Mouse (Mus musculus) lung, embryonic 15.5 days (tissue): ENCODE results near the gene Msi2. TPM values are rescaled to one million over a fixed set of nuclear protein-coding genes. Genes with fewer than 3 reads are reported as not detected.
A peak's percentile ranks its signal among the peaks of the same experiment; 100 is the strongest.

Experiments used
- ATAC-seq: fragments of 200-750 bp; cut with Nextera tagmentation; 2 replicates; pipeline ENCODE4 v1.8.0; 2017; ENCODE audit warnings: moderate number of reproducible peaks, borderline replicate concordance; ENCODE audit not compliant: low FRiP score, low TSS enrichment; ENCODE audit errors: extremely low read depth
- H3K27ac ChIP-seq: fragments of 300-500 bp; sonication (generic); 2 replicates; pipeline ENCODE4 v1.5.1; 2015; ENCODE audit warnings: moderate library complexity, mild to moderate bottlenecking, inconsistent platforms
- H3K27me3 ChIP-seq: fragments of 300-500 bp; sonication (generic); 2 replicates; pipeline ENCODE4 v1.6.1; 2015; ENCODE audit warnings: inconsistent platforms
- H3K36me3 ChIP-seq: fragments of 300-500 bp; sonication (generic); 2 replicates; pipeline ENCODE4 v1.6.1; 2015; ENCODE audit warnings: inconsistent platforms
- H3K4me1 ChIP-seq: fragments of 300-500 bp; sonication (generic); 2 replicates; pipeline ENCODE4 v1.6.1; 2015; ENCODE audit warnings: inconsistent platforms
- H3K4me2 ChIP-seq: fragments of 300-500 bp; sonication (generic); 2 replicates; pipeline ENCODE4 v1.6.1; 2015; ENCODE audit warnings: inconsistent platforms, mild to moderate bottlenecking, moderate library complexity
- H3K4me3 ChIP-seq: fragments of 300-500 bp; sonication (generic); 2 replicates; pipeline ENCODE4 v1.5.1; 2015; ENCODE audit warnings: mild to moderate bottlenecking, inconsistent platforms
- H3K9ac ChIP-seq: fragments of 300-500 bp; sonication (generic); 2 replicates; pipeline ENCODE4 v1.6.1; 2015; ENCODE audit warnings: inconsistent platforms
- H3K9me3 ChIP-seq: fragments of 300-500 bp; sonication (generic); 2 replicates; pipeline ENCODE4 v1.6.1; 2016; ENCODE audit warnings: inconsistent platforms
- WGBS: fragments of 180-500 bp; shearing (Covaris S2); methylation state at CpG from one replicate; pipeline ENCODE4 v1.1.7; 2015; 5-methylcytosine and 5-hydroxymethylcytosine counted together
- polyA plus RNA-seq: library from polyadenylated mRNA; unstranded; fragments of >200 nt; fragmentation: Nextera tagmentation; extraction: Ambion mirVana; gene quantifications from 2 replicates; pipeline ENCODE4 v1.2.1, GENCODE M21; 2015

Gene Msi2
- polyA plus RNA-seq, 1 experiment from 2014 or later: 13.8 TPM

DNA sequence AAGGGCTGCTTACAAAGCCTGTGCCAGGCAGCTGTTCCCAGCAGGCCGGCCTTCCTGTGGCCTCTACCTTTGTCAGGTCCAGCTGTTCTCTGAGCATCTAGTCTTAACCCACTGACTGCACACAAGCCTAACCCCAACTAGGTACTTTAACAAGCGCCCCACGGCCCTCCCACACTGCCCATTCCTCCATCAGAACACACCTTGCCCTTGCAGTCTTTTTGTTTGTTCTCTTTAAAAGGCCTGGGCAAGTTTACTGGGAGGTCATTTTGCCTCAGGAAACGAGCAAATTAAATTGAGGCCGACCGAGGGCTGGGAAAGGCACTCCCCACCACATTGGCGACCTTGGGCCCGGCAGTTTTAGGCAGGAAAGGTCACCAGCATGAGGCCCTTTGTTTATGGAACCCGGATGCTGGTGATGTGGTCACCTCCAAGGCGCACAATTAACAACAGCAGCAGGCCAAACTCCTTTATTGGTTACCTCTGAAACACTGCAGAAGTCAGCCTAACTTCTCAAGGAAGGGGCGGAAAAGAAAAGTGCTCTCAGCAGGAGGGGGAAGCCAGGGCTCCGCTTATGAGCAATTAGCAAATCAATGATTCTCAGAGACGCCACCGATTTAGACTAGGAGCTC, 28.4 kb downstream of the Msi2 start:
- no peak overlapping the region for H3K4me2 ChIP-seq
- H3K27me3 ChIP-seq: no peaks in the 10 kb centered on the region
- H3K4me1 ChIP-seq: peaks cover 82% of the 10 kb centered on the region
- no peaks in the 10 kb centered on the region for H3K9me3 ChIP-seq
- H3K27ac ChIP-seq: peak overlapping the region; percentile 62
- no peak for ATAC-seq
- no peak overlapping the region for H3K4me3 ChIP-seq
- no peak overlapping the region for H3K9ac ChIP-seq
- H3K36me3 ChIP-seq: no peaks in the 10 kb centered on the region
- WGBS: 33% methylated on average over 14 of the region's 14 CpGs

- H3K27ac ChIP-seq: no peak overlapping the region
- H3K4me1 ChIP-seq: peaks cover 76% of the 10 kb centered on the region
- H3K4me2 ChIP-seq: no peak overlapping the region
- no peaks in the 10 kb centered on the region for H3K36me3 ChIP-seq
- no peak overlapping the region for H3K4me3 ChIP-seq
- no peaks in the 10 kb centered on the region for H3K27me3 ChIP-seq
- ATAC-seq: no peak
- WGBS: 94% methylated on average over 8 of the region's 8 CpGs
- no peaks in the 10 kb centered on the region for H3K9me3 ChIP-seq
- no peak overlapping the region for H3K9ac ChIP-seq
Measured at GRCm38 (mm10) chr11:88688644-88689043, 29.7 kb downstream of the Msi2 start.

GRCm38 (mm10) chr11:88687711-88688110, 30.6 kb downstream of the Msi2 start:
- Histone ChIP-seq H3K4me1 (peaks cover 79% of the 10 kb centered on the region), H3K4me2 (no peak overlapping the region), H3K27ac (peak overlapping the region; percentile 74), H3K9me3 (no peaks in the 10 kb centered on the region), H3K36me3 (no peaks in the 10 kb centered on the region), H3K27me3 (no peaks in the 10 kb centered on the region), H3K4me3 (no peak overlapping the region), H3K9ac (no peak overlapping the region)
- WGBS: 71% methylated on average over 12 of the region's 12 CpGs
- no peak for ATAC-seq

DNA sequence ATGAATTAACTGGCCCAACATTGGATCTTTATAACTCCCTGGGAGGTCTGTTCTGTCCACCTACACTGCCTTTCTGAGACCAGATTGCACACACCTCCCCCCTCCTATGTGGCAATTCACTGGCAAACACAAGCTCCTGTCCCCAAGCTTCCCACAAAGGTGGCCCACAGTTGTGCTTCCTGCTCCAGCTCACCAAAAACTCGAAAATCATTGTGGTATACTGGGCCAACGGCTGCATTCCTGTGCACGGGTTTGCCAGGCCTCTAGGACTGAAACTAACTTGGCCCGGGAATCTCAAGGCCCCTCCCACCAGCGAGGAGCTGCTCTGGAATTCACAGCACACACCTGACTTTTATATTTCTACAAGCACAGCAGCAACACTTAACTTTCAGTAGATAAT, 31.3 kb downstream of the Msi2 start:
- 32% methylated on average over 5 of the region's 5 CpGs for WGBS
- H3K36me3 ChIP-seq: no peaks in the 10 kb centered on the region
- no peak for ATAC-seq

GRCm38 (mm10) chr11:88686061-88686460, 32.3 kb downstream of the Msi2 start:
- Histone ChIP-seq H3K36me3 (no peaks in the 10 kb centered on the region), H3K27me3 (no peaks in the 10 kb centered on the region), H3K4me3 (no peak overlapping the region), H3K4me1 (peaks cover 81% of the 10 kb centered on the region), H3K9ac (no peak overlapping the region), H3K27ac (peak overlapping the region; percentile 74; the same call in 1 of the 2 replicates), H3K4me2 (no peak overlapping the region), H3K9me3 (no peaks in the 10 kb centered on the region)
- 71% methylated on average over 7 of the region's 7 CpGs for WGBS
- no peak for ATAC-seq

More for the DNA sequence above, 31.3 kb downstream of the Msi2 start:
- Histone ChIP-seq H3K4me2 (no peak overlapping the region), H3K27me3 (no peaks in the 10 kb centered on the region), H3K9me3 (no peaks in the 10 kb centered on the region), H3K27ac (peak overlapping the region; percentile 74), H3K4me3 (no peak overlapping the region), H3K4me1 (peaks cover 81% of the 10 kb centered on the region), H3K9ac (no peak overlapping the region)

GRCm38 (mm10) chr11:88683026-88683770, 35.1 kb downstream of the Msi2 start:
- no peak for ATAC-seq

DNA sequence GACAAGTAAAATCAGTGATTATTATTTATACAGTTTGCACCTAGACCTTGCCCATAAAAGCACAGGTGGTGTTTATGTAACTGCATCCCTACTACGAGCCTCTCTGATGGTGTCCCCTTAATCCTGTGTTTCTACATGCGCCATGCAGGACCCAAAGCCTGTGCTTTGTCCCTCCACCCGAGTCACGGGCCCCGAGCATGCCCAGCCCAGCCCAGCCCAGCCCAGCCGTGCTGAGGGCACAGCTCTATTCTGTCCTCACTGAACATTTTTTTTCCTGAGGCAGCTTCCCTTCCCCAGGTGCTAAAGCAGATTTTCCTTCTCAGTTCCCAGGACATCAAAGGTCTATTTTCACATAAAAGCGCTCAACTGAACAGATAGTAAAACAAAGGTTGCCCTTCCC, 41.0 kb downstream of the Msi2 start:
- Histone ChIP-seq H3K4me1 (peaks cover 26% of the 10 kb centered on the region), H3K9me3 (no peaks in the 10 kb centered on the region), H3K9ac (no peak overlapping the region), H3K4me2 (no peak overlapping the region), H3K36me3 (peaks cover 13% of the 10 kb centered on the region), H3K27ac (no peak overlapping the region), H3K27me3 (no peaks in the 10 kb centered on the region), H3K4me3 (no peak overlapping the region)
- 77% methylated on average over 7 of the region's 7 CpGs for WGBS
- no peak for ATAC-seq

More at GRCm38 (mm10) chr11:88683026-88683770, 35.1 kb downstream of the Msi2 start:
- Histone ChIP-seq H3K9ac (no peak overlapping the region), H3K4me2 (no peak overlapping the region), H3K27ac (no peak overlapping the region), H3K27me3 (no peaks in the 10 kb centered on the region), H3K9me3 (no peaks in the 10 kb centered on the region), H3K4me1 (peaks cover 62% of the 10 kb centered on the region), H3K4me3 (no peak overlapping the region), H3K36me3 (no peaks in the 10 kb centered on the region)
- 58% methylated on average over 14 of the region's 14 CpGs for WGBS

DNA sequence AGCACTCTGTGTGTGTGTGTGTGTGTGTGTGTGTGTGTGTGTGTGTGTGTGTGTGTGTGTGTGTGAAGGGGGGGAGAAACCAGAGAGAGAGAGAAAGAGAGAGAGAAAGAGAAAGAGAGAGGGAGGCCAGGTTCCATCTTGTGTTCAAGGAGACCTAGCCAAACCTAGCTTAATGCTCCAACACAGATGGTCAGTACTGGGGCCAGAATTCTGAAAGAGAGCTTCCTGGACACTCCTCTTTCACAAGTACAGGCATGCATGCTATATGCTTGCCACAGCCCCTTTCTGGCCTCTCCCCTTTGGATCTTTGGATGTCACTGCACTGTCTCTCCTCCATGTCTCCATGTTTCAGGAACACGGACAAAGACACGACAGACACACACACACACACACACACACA, 41.7 kb downstream of the Msi2 start:
- no peak for ATAC-seq
- no peak overlapping the region for H3K4me3 ChIP-seq
- H3K27ac ChIP-seq: no peak overlapping the region
- H3K9me3 ChIP-seq: no peaks in the 10 kb centered on the region
- WGBS: 64% methylated on average over 2 of the region's 2 CpGs
- H3K4me1 ChIP-seq: peaks cover 19% of the 10 kb centered on the region
- no peak overlapping the region for H3K4me2 ChIP-seq
- no peaks in the 10 kb centered on the region for H3K27me3 ChIP-seq
- no peak overlapping the region for H3K9ac ChIP-seq
- H3K36me3 ChIP-seq: peaks cover 14% of the 10 kb centered on the region

DNA sequence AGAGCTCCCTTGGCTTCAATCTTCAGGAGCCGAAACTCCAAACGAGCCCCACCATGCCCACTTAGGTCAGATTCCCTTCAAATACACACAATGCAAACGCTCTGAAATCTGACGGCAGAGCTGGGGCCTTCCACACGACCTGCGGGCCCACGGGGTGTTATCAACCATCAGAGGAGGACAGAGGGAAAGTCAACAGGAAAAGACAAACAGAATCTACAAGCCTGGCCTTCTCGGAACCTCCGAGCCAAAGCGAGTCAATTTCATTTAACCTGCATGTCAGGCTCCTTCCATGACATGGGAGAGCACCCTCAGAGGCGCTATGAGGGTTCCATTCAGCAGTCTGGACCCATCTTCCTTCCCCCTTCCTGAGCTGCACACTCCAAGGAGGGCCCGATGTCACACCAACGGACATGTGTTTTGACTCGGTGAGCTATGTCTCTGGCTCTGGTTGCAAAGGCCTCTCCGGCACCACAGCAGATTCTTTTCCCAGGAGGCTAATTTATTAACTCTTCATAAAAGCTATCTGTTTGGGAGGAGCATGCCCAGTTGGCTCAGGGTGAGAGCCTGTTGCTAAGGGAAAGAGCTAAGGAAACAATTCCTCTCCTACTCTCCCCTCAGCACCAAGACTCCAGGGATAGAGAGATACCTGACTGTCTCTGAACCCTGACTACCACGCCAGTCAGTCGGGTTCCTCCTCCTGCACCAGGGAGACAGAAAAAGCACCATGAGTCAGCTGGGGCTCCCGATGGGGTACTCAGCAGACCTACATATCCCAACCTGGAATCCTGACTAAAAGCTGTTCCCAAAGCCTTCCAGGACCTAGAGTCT, 42.6 kb downstream of the Msi2 start:
- Histone ChIP-seq H3K27ac (no peak overlapping the region), H3K9ac (no peak overlapping the region), H3K4me1 (peaks cover 10% of the 10 kb centered on the region), H3K4me3 (no peak overlapping the region), H3K4me2 (no peak overlapping the region), H3K27me3 (no peaks in the 10 kb centered on the region), H3K9me3 (no peaks in the 10 kb centered on the region), H3K36me3 (peaks cover 16% of the 10 kb centered on the region)
- ATAC-seq: no peak
- WGBS: 46% methylated on average over 18 of the region's 18 CpGs

DNA sequence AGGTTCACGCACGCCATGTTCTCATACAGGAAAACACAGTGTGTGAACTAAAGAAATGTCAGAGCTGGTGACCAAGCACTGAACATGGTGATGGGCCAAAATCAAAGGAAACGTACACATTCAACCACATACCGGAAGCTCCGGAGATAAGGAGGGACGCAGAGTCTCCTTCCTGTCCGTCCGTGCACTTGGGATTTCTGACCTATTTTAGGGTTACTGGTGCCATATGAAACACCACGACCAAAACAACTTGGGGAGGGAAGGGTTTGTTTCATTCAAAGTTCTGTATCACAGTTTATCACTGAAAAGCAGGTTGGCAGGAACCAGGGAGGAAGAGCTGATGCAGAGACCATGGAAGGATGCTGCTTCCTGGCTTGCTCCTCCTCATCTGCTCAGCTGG, 44.2 kb downstream of the Msi2 start:
- Histone ChIP-seq H3K27me3 (no peaks in the 10 kb centered on the region), H3K27ac (no peak overlapping the region), H3K9me3 (no peaks in the 10 kb centered on the region), H3K4me3 (no peak overlapping the region), H3K9ac (no peak overlapping the region), H3K4me2 (no peak overlapping the region), H3K4me1 (peaks cover 10% of the 10 kb centered on the region), H3K36me3 (peaks cover 18% of the 10 kb centered on the region)
- 68% methylated on average over 9 of the region's 9 CpGs for WGBS
- ATAC-seq: no peak

- H3K9ac ChIP-seq: no peak overlapping the region
- no peak overlapping the region for H3K4me3 ChIP-seq
- no peak for ATAC-seq
- 91% methylated on average over 5 of the region's 5 CpGs for WGBS
- H3K36me3 ChIP-seq: peaks cover 25% of the 10 kb centered on the region
- peaks cover 5% of the 10 kb centered on the region for H3K4me1 ChIP-seq
- no peak overlapping the region for H3K27ac ChIP-seq
- no peaks in the 10 kb centered on the region for H3K9me3 ChIP-seq
- H3K27me3 ChIP-seq: no peaks in the 10 kb centered on the region
- no peak overlapping the region for H3K4me2 ChIP-seq
Measured at GRCm38 (mm10) chr11:88670925-88671324, 47.4 kb downstream of the Msi2 start.

DNA sequence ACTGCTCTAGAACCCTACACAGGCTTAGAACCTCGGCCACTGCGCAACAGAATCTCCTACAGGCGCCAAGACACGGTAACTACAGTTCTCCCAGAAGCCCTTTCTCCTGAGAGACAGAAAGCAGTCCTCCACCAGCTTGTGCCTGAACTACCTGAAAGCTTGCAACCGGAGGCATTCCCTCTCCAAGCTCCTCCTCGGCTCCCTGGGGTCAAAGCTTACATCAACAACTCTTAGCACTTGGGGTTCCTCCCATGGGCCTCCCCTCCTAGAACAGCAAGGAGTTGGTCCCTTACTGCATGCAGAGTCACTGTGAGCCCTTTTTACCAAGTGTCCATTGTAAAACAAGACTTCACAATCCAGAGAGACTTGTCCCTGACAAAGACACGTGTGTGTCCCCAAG, 49.2 kb downstream of the Msi2 start:
- Histone ChIP-seq H3K4me1 (no peaks in the 10 kb centered on the region), H3K4me2 (no peak overlapping the region), H3K9me3 (no peaks in the 10 kb centered on the region), H3K27ac (no peak overlapping the region), H3K27me3 (no peaks in the 10 kb centered on the region), H3K9ac (no peak overlapping the region), H3K4me3 (no peak overlapping the region), H3K36me3 (peaks cover 24% of the 10 kb centered on the region)
- 88% methylated on average over 7 of the region's 7 CpGs for WGBS
- ATAC-seq: no peak
